ENCODE assay signal across 17 mouse cellular contexts in genomic region chr9:3736143-3736542, GRCm38 (mm10).
DNase-seq lines count a peak whose midpoint lies in the region; TF ChIP-seq lines count a peak whose summit lies in the region.
"Had no signal": no experiment of that assay in that cellular context is flagged by ENCODE, and none has a peak within 500 bp of the region (broad histone marks: within the 10 kb centered on the region; RNA-seq: fewer than 3 reads in every experiment).

No protein-coding gene starts in this region.

- no peak for TF ChIP-seq CTCF in MEL (IDR thresholded peaks at IDR 0.05 in 2 of 3, conservative IDR thresholded peaks at IDR 0.05 in 1 of 3; ENCODE audit: control insufficient read depth in 1 of 3, insufficient read depth in 1 of 3, low read depth in 2 of 3, low read length in 3 of 3, poor library complexity in 1 of 3, severe bottlenecking in 1 of 3)

- no peak overlapping the region for H3K9ac ChIP-seq in MEL (ENCODE audit: control insufficient read depth, low read depth, low read length, poor library complexity, severe bottlenecking)

- no peak for TF ChIP-seq RAD21 in MEL (IDR thresholded peaks at IDR 0.05; ENCODE audit: low read depth, low read length)

- no peaks in the 10 kb centered on the region for H3K79me2 ChIP-seq in MEL (ENCODE audit: control insufficient read depth, insufficient read depth, low read length, poor library complexity)

- H3K4me3 ChIP-seq in MEL (ENCODE audit: control insufficient read depth in 1 of 2, insufficient read depth in 1 of 2, low read depth in 2 of 2, low read length in 2 of 2): no peak overlapping the region

- H3K27me3 ChIP-seq in MEL (ENCODE audit: control insufficient read depth in 1 of 2, insufficient read depth in 2 of 2, low read length in 2 of 2): no peaks in the 10 kb centered on the region
- H3K27me3 ChIP-seq: CH12.LX, Patski had no signal

- no peak for DNase-seq in MEL (ENCODE audit: low read depth, low spot score)
- no peak for DNase-seq in lung, adult 18-20 months
- DNase-seq: adrenal gland, adult 2 months; adrenal gland, adult 8-10 months; adrenal gland, postnatal 10 days; adrenal gland, postnatal 14 days; adrenal gland, postnatal 25 days; adrenal gland, postnatal 36 days; B cell, adult 2 months; cerebellum, adult 11 months; cerebellum, adult 11-12 months; cerebellum, adult 18-20 months; cerebellum, adult 2 months; cerebellum, adult 8-10 months had no signal

- no peaks in the 10 kb centered on the region for H3K9me3 ChIP-seq in MEL (replicated peaks; ENCODE audit: insufficient read depth, low read length)
- H3K9me3 ChIP-seq: G1E had no signal

- peak in 1 of 2 experiments; percentile 52; a peak in 1 of 4 replicates for TF ChIP-seq EP300 in MEL (IDR thresholded peaks at IDR 0.05; ENCODE audit: low read depth in 1 of 2, low read length in 2 of 2)

- TF ChIP-seq POLR2A in MEL (IDR thresholded peaks at IDR 0.05; ENCODE audit: control insufficient read depth in 1 of 2, insufficient read depth in 1 of 2, low read depth in 1 of 2, low read length in 2 of 2, poor library complexity in 1 of 2): no peak

- no peaks in the 10 kb centered on the region for H3K36me3 ChIP-seq in MEL (ENCODE audit: control insufficient read depth in 1 of 2, insufficient read depth in 2 of 2, low read length in 2 of 2)
- H3K36me3 ChIP-seq: G1E had no signal

- no peaks in the 10 kb centered on the region for H3K4me1 ChIP-seq in MEL (ENCODE audit: control insufficient read depth in 1 of 2, insufficient read depth in 2 of 2, low read length in 2 of 2)

- no peak overlapping the region for H3K27ac ChIP-seq in MEL (ENCODE audit: control insufficient read depth, low read depth, low read length)

TF ChIP-seq in MEL, 35 proteins besides CTCF, POLR2A, EP300 and RAD21:
- TF ChIP-seq GATA1 (IDR thresholded peaks at IDR 0.05; ENCODE audit: low read depth, low read length) (0 out of 2 replicates have a peak, but pooled peaks have one; percentile 9), POLR2AphosphoS5 (IDR thresholded peaks at IDR 0.05; ENCODE audit: borderline replicate concordance, low read depth, low read length) (no peak), TBP (IDR thresholded peaks at IDR 0.05; ENCODE audit: low read depth, low read length) (no peak), TCF12 (IDR thresholded peaks at IDR 0.05; ENCODE audit: low read depth, low read length) (peak; percentile 69), ZMIZ1 (IDR thresholded peaks at IDR 0.05; ENCODE audit: low read depth, low read length) (no peak), UBTF (IDR thresholded peaks at IDR 0.05; ENCODE audit: borderline replicate concordance, insufficient read depth, low read depth, low read length) (no peak), BHLHE40 (IDR thresholded peaks at IDR 0.05; ENCODE audit: borderline replicate concordance, low read depth, low read length) (no peak)
